Mouse (Mus musculus) embryonic facial prominence, embryonic 10.5 days (tissue): ENCODE measurements around the gene Lekr1. TPM values are rescaled to one million over a fixed set of nuclear protein-coding genes. Genes with fewer than 3 reads are reported as not detected.

Source experiments
- DNase-seq: peaks from one replicate; pipeline ENCODE4 v3.0.0-alpha.2; 2017; ENCODE audit warnings: low spot score
- H3K27ac ChIP-seq: fragments of 300-500 bp; sonication (generic); replicated peaks from 2 replicates; pipeline ENCODE4 v1.5.1; 2016; ENCODE audit warnings: mild to moderate bottlenecking
- H3K27me3 ChIP-seq: fragments of 300-500 bp; sonication (generic); replicated peaks from 2 replicates; pipeline ENCODE4 v1.6.1; 2016; ENCODE audit warnings: low read depth, mild to moderate bottlenecking; ENCODE audit not compliant: poor library complexity, severe bottlenecking
- H3K36me3 ChIP-seq: fragments of 300-500 bp; sonication (generic); replicated peaks from 2 replicates; pipeline ENCODE4 v1.6.1; 2016; ENCODE audit warnings: mild to moderate bottlenecking, moderate library complexity
- H3K4me1 ChIP-seq: fragments of 300-500 bp; sonication (generic); 2 replicates; pipeline ENCODE4 v1.6.1; 2016
- H3K4me3 ChIP-seq: fragments of 300-500 bp; sonication (generic); 2 replicates; pipeline ENCODE4 v1.5.1; 2016; ENCODE audit warnings: mild to moderate bottlenecking, moderate library complexity
- H3K9me3 ChIP-seq: fragments of 300-500 bp; sonication (generic); 2 replicates; pipeline ENCODE4 v1.6.1; 2016; ENCODE audit warnings: mild to moderate bottlenecking
- WGBS: fragments of 180-500 bp; shearing (Covaris S2); methylation state at CpG from one replicate; pipeline ENCODE4 v1.1.7; 2016; 5-methylcytosine and 5-hydroxymethylcytosine counted together
- polyA plus RNA-seq: library from polyadenylated mRNA; unstranded; fragments of >200 nt; fragmentation: Nextera tagmentation; extraction: Ambion mirVana; gene quantifications from 2 replicates; pipeline ENCODE4 v1.2.1, GENCODE M21; 2016

Gene Lekr1
- polyA plus RNA-seq, 1 experiment from 2014 or later: 5.3 TPM

- Histone ChIP-seq H3K4me3 (no peak overlapping the region), H3K27ac (no peak overlapping the region; the same call in 1 of the 2 replicates), H3K9me3 (no peaks in the 10 kb centered on the region), H3K27me3 (no peaks in the 10 kb centered on the region), H3K36me3 (no peaks in the 10 kb centered on the region), H3K4me1 (peaks cover 33% of the 10 kb centered on the region)
- 79% methylated on average over 5 of the region's 5 CpGs for WGBS
- peak; percentile 7 for DNase-seq
These were observed 187.7 kb downstream of the Lekr1 start for GRCm38 (mm10) chr3:65853746-65854145.

DNA sequence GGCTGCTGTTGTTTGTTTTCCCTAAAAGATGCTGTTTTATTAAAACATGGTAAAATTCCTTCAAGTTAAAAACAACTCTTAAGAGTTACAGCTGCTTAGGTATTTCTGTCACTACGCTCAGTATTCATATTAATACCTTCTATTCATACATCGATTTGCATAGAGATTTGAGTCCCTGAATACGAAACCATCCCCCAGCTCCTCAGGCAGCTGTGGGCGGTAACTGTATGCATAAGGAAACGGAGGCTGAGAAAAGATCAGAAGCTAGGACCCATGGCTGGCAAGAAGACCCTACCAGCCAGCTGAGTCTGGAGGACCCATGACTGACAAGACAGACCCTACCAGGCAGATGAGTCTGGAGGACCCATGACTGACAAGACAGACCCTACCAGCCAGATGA, 189.5 kb downstream of the Lekr1 start:
- Histone ChIP-seq H3K27ac (no peak overlapping the region), H3K27me3 (0 out of 2 replicates have a peak, but pooled peaks cover 5% of the 10 kb centered on the region), H3K9me3 (no peaks in the 10 kb centered on the region), H3K4me3 (no peak overlapping the region), H3K4me1 (peaks cover 49% of the 10 kb centered on the region), H3K36me3 (no peaks in the 10 kb centered on the region)
- WGBS: 93% methylated on average over 5 of the region's 5 CpGs
- DNase-seq: no peak

DNA sequence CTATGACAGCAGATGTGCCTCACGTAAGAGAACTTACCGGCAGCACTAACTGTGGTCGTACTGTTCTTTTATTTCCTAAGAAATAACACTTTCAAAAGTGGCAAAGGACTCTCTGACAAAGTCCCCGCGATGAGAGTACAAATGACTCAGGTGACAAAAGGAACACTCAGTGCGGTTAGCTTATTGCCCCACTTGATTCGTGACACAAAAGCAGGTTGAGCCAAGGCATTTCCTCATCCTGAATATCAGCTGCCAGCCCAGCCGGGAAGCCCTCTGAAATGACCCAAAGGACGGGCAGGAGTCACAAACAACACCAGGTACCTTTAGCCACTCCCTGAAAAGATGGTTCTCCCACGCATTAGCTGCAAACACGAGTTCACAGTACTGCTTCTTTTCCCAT, 192.1 kb downstream of the Lekr1 start:
- Histone ChIP-seq H3K36me3 (no peaks in the 10 kb centered on the region), H3K4me1 (peaks cover 75% of the 10 kb centered on the region), H3K4me3 (no peak overlapping the region), H3K9me3 (no peaks in the 10 kb centered on the region), H3K27ac (peak overlapping the region; percentile 75; the same call in 1 of the 2 replicates), H3K27me3 (0 out of 2 replicates have a peak, but pooled peaks cover 5% of the 10 kb centered on the region)
- DNase-seq: peak; percentile 12
- 48% methylated on average over 11 of the region's 11 CpGs for WGBS

- Histone ChIP-seq H3K36me3 (no peaks in the 10 kb centered on the region), H3K27me3 (peaks cover 10% of the 10 kb centered on the region), H3K4me3 (peak overlapping the region; percentile 22), H3K4me1 (peaks cover 80% of the 10 kb centered on the region), H3K9me3 (no peaks in the 10 kb centered on the region), H3K27ac (peak overlapping the region; percentile 75)
- DNase-seq: peak; percentile 65
- WGBS: 9% methylated on average over 13 of the region's 13 CpGs
These were observed 192.8 kb downstream of the Lekr1 start for GRCm38 (mm10) chr3:65858741-65859348.

DNA sequence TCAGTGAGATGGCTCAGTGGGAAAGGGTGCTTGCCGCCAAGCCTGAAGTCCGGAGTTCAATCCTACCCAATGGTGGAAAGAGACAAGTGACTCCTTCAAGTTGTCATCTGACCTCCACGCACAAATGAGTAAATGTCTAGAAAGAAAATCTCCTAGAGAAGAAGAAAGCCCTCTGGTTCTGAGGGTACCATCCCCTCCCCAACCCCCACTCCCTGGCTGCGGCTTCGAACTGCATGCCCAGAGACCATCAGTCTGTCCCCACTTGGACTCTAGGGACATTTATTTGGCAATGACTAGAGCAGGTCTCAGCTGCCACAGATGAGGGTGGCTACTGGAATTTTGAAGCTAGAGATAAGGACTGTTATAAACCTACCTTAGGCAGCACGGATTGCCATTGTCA, 193.7 kb downstream of the Lekr1 start:
- no peak overlapping the region for H3K4me3 ChIP-seq
- 0 out of 2 replicates have a peak overlapping the region, but pooled peaks have one; percentile 14 for H3K27ac ChIP-seq
- DNase-seq: no peak
- H3K4me1 ChIP-seq: peaks cover 78% of the 10 kb centered on the region
- no peaks in the 10 kb centered on the region for H3K36me3 ChIP-seq
- H3K9me3 ChIP-seq: no peaks in the 10 kb centered on the region
- 87% methylated on average over 6 of the region's 6 CpGs for WGBS
- peaks cover 19% of the 10 kb centered on the region for H3K27me3 ChIP-seq

DNA sequence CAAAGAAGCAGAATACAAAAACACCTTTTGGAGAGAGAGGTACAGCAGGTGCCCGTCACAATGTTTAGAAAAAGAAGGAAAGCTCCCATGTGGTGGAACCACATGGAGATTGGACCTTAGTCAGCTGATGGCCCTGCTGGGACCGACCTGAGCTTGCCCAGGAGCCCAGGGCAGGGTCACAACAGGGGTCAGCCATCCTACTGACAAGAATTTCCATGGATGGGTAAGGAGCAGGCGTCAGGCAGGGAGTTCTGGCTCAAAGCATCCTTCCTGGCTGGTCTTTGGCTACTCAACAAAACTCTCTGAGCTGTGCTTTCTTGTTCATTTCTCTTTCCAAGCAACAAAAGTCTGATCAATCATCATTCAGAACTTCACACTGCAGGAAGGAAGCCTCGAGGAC, 194.9 kb downstream of the Lekr1 start:
- peaks cover 78% of the 10 kb centered on the region for H3K4me1 ChIP-seq
- DNase-seq: no peak
- 0 out of 2 replicates have a peak, but pooled peaks cover 3% of the 10 kb centered on the region for H3K36me3 ChIP-seq
- peak overlapping the region; percentile 70; the same call in 1 of the 2 replicates for H3K27ac ChIP-seq
- H3K4me3 ChIP-seq: no peak overlapping the region
- H3K9me3 ChIP-seq: peaks cover 3% of the 10 kb centered on the region; the same call in 1 of the 2 replicates
- WGBS: 15% methylated on average over 4 of the region's 4 CpGs
- H3K27me3 ChIP-seq: peaks cover 30% of the 10 kb centered on the region

- Histone ChIP-seq H3K9me3 (peaks cover 7% of the 10 kb centered on the region; the same call in 1 of the 2 replicates), H3K27ac (peak overlapping the region; percentile 70), H3K4me1 (peaks cover 77% of the 10 kb centered on the region), H3K27me3 (peaks cover 34% of the 10 kb centered on the region), H3K36me3 (0 out of 2 replicates have a peak, but pooled peaks cover 3% of the 10 kb centered on the region), H3K4me3 (0 out of 2 replicates have a peak overlapping the region, but pooled peaks have one; percentile 21)
- DNase-seq: peak; percentile 71
- WGBS: under 1% methylated on average over 6 of the region's 6 CpGs
These were observed 195.4 kb downstream of the Lekr1 start for GRCm38 (mm10) chr3:65861471-65861881.

DNA sequence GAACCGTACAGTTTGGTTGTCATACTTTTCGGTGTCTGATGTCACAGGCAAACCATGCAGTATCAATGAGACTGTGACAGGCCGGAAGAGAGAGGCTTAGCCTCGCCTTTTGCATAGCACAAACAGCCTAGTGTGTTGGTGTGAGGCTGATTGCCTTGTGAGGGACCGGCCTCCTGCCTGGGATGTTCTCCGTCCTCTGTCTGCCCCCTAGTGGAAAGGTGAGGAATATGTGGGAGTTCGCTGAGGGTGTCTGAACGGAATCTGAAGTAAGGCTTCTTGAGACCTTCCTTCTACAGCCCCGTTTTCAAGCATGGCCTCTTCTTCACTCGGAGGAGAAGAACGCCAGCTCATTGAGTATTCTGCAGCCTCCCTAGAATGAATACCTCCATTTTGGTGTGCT, 197.3 kb downstream of the Lekr1 start:
- H3K4me3 ChIP-seq: peak overlapping the region; percentile 22; the same call in 1 of the 2 replicates
- 0 out of 2 replicates have a peak, but pooled peaks cover 3% of the 10 kb centered on the region for H3K36me3 ChIP-seq
- peaks cover 7% of the 10 kb centered on the region; the same call in 1 of the 2 replicates for H3K9me3 ChIP-seq
- 3% methylated on average over 11 of the region's 11 CpGs for WGBS
- peak; percentile 88 for DNase-seq
- no peak overlapping the region for H3K27ac ChIP-seq
- H3K4me1 ChIP-seq: peaks cover 59% of the 10 kb centered on the region
- H3K27me3 ChIP-seq: peaks cover 34% of the 10 kb centered on the region

DNA sequence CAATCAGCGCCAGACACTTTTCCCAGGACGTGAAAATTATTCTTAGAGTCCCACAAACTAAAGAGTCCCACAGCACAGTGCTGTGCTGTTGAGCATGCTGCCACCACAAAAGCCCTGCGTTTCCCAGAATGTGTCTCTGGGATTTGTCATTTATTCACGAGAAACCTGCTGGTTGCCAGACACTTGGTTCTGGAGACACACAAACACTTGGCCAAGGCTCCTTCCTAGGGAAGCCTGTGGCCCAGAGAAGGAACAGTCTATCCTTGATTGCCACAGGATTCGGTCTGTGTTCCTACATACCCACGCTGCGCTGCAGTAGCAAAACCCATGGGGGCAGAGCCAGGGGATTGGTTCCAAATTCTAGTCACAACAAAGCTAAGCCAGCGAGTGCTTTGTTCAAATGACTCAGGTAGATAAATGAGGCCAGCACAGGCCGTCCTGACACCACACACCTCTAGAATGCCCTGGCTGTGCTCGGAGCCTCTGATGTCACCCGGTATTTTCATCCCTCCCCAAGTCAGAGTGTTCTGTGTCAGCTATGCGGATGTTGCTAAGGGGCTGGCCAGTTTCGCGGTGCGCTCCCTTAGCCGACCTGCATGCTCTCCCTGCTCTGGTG, 197.8 kb downstream of the Lekr1 start:
- no peak for DNase-seq
- Histone ChIP-seq H3K4me3 (peak overlapping the region; percentile 22; the same call in 1 of the 2 replicates), H3K36me3 (0 out of 2 replicates have a peak, but pooled peaks cover 3% of the 10 kb centered on the region), H3K4me1 (peaks cover 53% of the 10 kb centered on the region), H3K27ac (0 out of 2 replicates have a peak overlapping the region, but pooled peaks have one; percentile 24), H3K27me3 (peaks cover 34% of the 10 kb centered on the region), H3K9me3 (peaks cover 7% of the 10 kb centered on the region; the same call in 1 of the 2 replicates)
- WGBS: 52% methylated on average over 16 of the region's 16 CpGs

- 0 out of 2 replicates have a peak, but pooled peaks cover 3% of the 10 kb centered on the region for H3K36me3 ChIP-seq
- peaks cover 26% of the 10 kb centered on the region for H3K4me1 ChIP-seq
- no peak for DNase-seq
- H3K4me3 ChIP-seq: no peak overlapping the region
- WGBS: 93% methylated on average over 8 of the region's 8 CpGs
- peaks cover 24% of the 10 kb centered on the region for H3K27me3 ChIP-seq
- H3K27ac ChIP-seq: no peak overlapping the region
- H3K9me3 ChIP-seq: peaks cover 7% of the 10 kb centered on the region; the same call in 1 of the 2 replicates
These were observed 202.9 kb downstream of the Lekr1 start for GRCm38 (mm10) chr3:65868931-65869330.

DNA sequence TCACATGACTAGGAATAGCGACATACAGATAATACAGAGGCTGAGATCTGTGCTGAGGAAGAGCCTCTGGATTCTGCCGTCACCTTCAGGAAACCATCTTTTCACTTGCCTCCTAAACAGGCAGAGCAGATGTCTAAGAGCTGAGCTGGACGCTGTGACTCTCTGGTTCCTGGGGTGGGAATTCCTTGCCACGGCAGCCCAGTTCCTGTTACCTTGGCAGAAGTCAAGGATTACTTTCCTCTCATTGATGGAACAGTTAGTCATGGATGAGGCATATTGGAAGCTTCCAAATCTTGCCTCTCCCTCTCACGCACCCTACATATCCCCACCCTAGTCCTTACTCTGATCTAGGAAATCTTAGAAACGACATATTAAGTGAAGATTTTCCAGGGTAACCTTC, 203.7 kb downstream of the Lekr1 start:
- Histone ChIP-seq H3K27me3 (peaks cover 16% of the 10 kb centered on the region), H3K9me3 (peaks cover 7% of the 10 kb centered on the region; the same call in 1 of the 2 replicates), H3K4me1 (peaks cover 21% of the 10 kb centered on the region), H3K4me3 (no peak overlapping the region), H3K36me3 (0 out of 2 replicates have a peak, but pooled peaks cover 3% of the 10 kb centered on the region), H3K27ac (no peak overlapping the region)
- peak; percentile 7 for DNase-seq
- WGBS: 73% methylated on average over 6 of the region's 6 CpGs

- WGBS: 2% methylated on average over 12 of the region's 12 CpGs
- DNase-seq: peak; percentile 83
- Histone ChIP-seq H3K9me3 (peaks cover under 1% of the 10 kb centered on the region; the same call in 1 of the 2 replicates), H3K27me3 (peaks cover 1% of the 10 kb centered on the region; the same call in 1 of the 2 replicates), H3K4me1 (peaks cover 21% of the 10 kb centered on the region), H3K4me3 (peak overlapping the region; percentile 39), H3K27ac (peak overlapping the region; percentile 88), H3K36me3 (no peaks in the 10 kb centered on the region)
These were observed 205.2 kb downstream of the Lekr1 start for GRCm38 (mm10) chr3:65871188-65871603.
